Mouse (Mus musculus): ENCODE measurements around the gene Vps36. TPM values are rescaled to one million over a fixed set of nuclear protein-coding genes. Genes with fewer than 3 reads are reported as not detected.

Vps36 gene
- total and polyA plus RNA-seq, 2 experiments = 7.0 to 14.4 TPM

DNA sequence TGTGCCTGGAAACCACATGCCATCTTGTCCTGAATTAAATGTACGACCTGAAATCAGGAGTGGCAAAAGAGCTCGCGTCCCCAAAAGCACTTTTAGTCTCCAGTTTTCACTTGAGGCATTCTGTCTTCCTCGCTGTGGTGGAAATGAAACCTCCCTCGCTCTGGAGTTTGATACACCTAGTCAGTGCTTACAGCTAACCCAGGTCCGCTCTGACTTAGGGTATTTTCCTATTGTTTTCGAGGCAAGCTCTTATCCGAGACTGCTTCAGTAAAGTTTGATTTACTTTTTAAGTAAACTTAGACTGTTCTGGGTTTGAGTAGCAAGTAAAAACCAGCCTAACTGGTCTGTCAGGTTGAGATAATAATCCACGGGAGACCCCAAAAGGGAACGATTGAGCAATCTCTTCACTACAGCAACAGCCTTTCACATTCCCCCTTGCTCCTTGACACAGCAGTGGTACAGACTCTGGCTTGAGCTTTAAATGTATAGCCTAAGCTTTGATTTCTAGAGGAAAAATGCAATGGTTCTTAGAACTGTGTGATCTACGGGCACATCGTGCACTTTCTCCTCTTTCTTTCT lies 912 bp downstream of the Vps36 start:
- no peak for DNase-seq (ENCODE audit: extremely low read depth, low read depth, low spot score)
- Histone ChIP-seq H3K4me3 (ENCODE audit: insufficient read depth, low read depth, low read length) (peak overlapping the region; percentile 97), H3K4me1 (ENCODE audit: control insufficient read depth, insufficient read depth, low read length) (peaks cover 8% of the 10 kb centered on the region; the same call in 1 of the 2 replicates), H3K27me3 (ENCODE audit: control insufficient read depth, insufficient read depth, low read length) (no peaks in the 10 kb centered on the region), H3K27ac (replicated peaks; ENCODE audit: insufficient read depth, low read depth, low read length) (peak overlapping the region; percentile 92), H3K36me3 (ENCODE audit: control insufficient read depth, insufficient read depth, low read length) (no peaks in the 10 kb centered on the region), H3K79me2 (ENCODE audit: control insufficient read depth, insufficient read depth, low read length) (peaks cover 13% of the 10 kb centered on the region; the same call in 1 of the 2 replicates), H3K9ac (ENCODE audit: low read depth, low read length) (peak overlapping the region; percentile 99)
- WGBS = 13% methylated on average over 12 of the region's 12 CpGs
- TF ChIP-seq CTCF (IDR thresholded peaks at IDR 0.05; ENCODE audit: low read depth, low read length) (no peak), POLR2A (IDR thresholded peaks at IDR 0.05; ENCODE audit: extremely low read depth, insufficient read depth, low read length) (no peak)

DNA sequence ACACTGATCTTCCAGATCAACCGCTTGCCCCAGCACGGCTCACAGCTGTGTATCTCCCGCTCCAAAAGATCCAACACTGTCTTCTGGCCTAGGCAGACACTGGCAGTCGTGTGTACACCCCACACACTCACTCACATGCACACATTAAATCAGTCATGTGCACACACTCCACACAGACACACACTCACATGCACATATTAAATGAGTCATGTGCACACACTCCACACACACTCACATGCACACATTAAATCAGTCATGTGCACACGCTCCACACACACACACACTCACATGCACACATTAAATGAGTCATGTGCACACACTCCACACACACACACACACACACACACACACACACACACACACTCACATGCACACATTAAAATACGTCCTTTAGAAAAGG lies 5.3 kb downstream of the Vps36 start:
- Histone ChIP-seq H3K4me1 (ENCODE audit: control insufficient read depth, insufficient read depth, low read length) (peaks cover 8% of the 10 kb centered on the region; the same call in 1 of the 2 replicates), H3K27me3 (ENCODE audit: control insufficient read depth, insufficient read depth, low read length) (no peaks in the 10 kb centered on the region), H3K4me3 (ENCODE audit: insufficient read depth, low read depth, low read length) (no peak overlapping the region), H3K36me3 (ENCODE audit: control insufficient read depth, insufficient read depth, low read length) (peaks cover 14% of the 10 kb centered on the region), H3K9ac (ENCODE audit: low read depth, low read length) (no peak overlapping the region), H3K79me2 (ENCODE audit: control insufficient read depth, insufficient read depth, low read length) (peaks cover 13% of the 10 kb centered on the region; the same call in 1 of the 2 replicates), H3K27ac (replicated peaks; ENCODE audit: insufficient read depth, low read depth, low read length) (no peak overlapping the region)
- TF ChIP-seq CTCF (IDR thresholded peaks at IDR 0.05; ENCODE audit: low read depth, low read length) (no peak), POLR2A (IDR thresholded peaks at IDR 0.05; ENCODE audit: extremely low read depth, insufficient read depth, low read length) (no peak)
- DNase-seq (ENCODE audit: extremely low read depth, low read depth, low spot score) = no peak
- WGBS = 94% methylated on average over 6 of the region's 6 CpGs

DNA sequence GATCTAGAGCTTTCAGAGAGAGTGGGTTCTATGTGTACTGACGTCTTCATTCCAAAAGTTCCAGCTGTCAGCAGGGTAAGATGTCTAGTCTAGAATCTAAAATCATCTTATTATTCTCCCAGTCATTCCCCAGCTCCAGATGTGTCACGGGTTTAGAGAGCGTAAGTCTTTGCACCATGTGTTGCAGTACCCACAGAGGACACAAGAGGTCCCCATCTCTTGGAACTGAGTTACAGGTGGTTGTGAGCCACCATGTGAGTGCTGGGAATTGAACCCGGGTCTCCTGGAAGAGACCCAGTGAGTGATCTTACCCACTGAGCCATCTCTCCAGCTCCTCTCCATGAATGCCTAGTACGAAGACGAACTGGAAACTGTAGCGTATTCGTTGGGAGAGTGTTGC lies 6.9 kb downstream of the Vps36 start:
- H3K9ac ChIP-seq (ENCODE audit: low read depth, low read length) = no peak overlapping the region
- H3K36me3 ChIP-seq (ENCODE audit: control insufficient read depth, insufficient read depth, low read length) = peaks cover 16% of the 10 kb centered on the region
- TF ChIP-seq CTCF (IDR thresholded peaks at IDR 0.05; ENCODE audit: low read depth, low read length) (peak; percentile 8; the same call in 1 of the 2 replicates), POLR2A (IDR thresholded peaks at IDR 0.05; ENCODE audit: extremely low read depth, insufficient read depth, low read length) (no peak)
- 0 out of 2 replicates have a peak, but pooled peaks cover 2% of the 10 kb centered on the region for H3K4me1 ChIP-seq (ENCODE audit: control insufficient read depth, insufficient read depth, low read length)
- H3K4me3 ChIP-seq (ENCODE audit: insufficient read depth, low read depth, low read length) = no peak overlapping the region
- no peaks in the 10 kb centered on the region for H3K27me3 ChIP-seq (ENCODE audit: control insufficient read depth, insufficient read depth, low read length)
- no peak for DNase-seq (ENCODE audit: extremely low read depth, low read depth, low spot score)
- H3K27ac ChIP-seq (replicated peaks; ENCODE audit: insufficient read depth, low read depth, low read length) = no peak overlapping the region
- WGBS = over 99% methylated on average over 8 of the region's 8 CpGs
- H3K79me2 ChIP-seq (ENCODE audit: control insufficient read depth, insufficient read depth, low read length) = peaks cover 10% of the 10 kb centered on the region; the same call in 1 of the 2 replicates

DNA sequence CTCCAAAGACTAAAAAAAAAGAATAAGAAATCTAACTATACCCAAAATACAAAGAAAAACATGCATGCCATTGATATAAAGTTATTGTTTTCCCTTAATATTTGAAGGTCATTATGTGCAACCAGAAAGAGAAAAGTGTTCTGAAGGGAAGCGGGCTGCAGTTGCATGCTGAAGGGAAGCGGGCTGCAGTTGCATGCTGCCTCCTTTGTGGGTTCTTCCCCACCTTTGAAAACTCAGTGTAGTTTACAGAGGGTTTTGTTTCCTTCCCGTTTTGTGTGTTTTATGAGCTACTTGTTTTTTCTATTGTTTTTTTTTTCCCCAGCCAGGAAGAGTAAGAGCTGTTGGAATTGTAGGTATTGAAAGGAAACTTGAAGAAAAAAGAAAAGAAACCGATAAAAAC lies 14.9 kb downstream of the Vps36 start:
- no peaks in the 10 kb centered on the region for H3K4me1 ChIP-seq (ENCODE audit: control insufficient read depth, insufficient read depth, low read length)
- H3K36me3 ChIP-seq (ENCODE audit: control insufficient read depth, insufficient read depth, low read length) = peaks cover 32% of the 10 kb centered on the region
- H3K9ac ChIP-seq (ENCODE audit: low read depth, low read length) = no peak overlapping the region
- no peaks in the 10 kb centered on the region for H3K79me2 ChIP-seq (ENCODE audit: control insufficient read depth, insufficient read depth, low read length)
- no peak for DNase-seq (ENCODE audit: extremely low read depth, low read depth, low spot score)
- no peaks in the 10 kb centered on the region for H3K27me3 ChIP-seq (ENCODE audit: control insufficient read depth, insufficient read depth, low read length)
- no peak overlapping the region for H3K4me3 ChIP-seq (ENCODE audit: insufficient read depth, low read depth, low read length)
- 77% methylated on average over 4 of the region's 4 CpGs for WGBS
- no peak overlapping the region for H3K27ac ChIP-seq (replicated peaks; ENCODE audit: insufficient read depth, low read depth, low read length)
- TF ChIP-seq CTCF (IDR thresholded peaks at IDR 0.05; ENCODE audit: low read depth, low read length) (no peak), POLR2A (IDR thresholded peaks at IDR 0.05; ENCODE audit: extremely low read depth, insufficient read depth, low read length) (no peak)

DNA sequence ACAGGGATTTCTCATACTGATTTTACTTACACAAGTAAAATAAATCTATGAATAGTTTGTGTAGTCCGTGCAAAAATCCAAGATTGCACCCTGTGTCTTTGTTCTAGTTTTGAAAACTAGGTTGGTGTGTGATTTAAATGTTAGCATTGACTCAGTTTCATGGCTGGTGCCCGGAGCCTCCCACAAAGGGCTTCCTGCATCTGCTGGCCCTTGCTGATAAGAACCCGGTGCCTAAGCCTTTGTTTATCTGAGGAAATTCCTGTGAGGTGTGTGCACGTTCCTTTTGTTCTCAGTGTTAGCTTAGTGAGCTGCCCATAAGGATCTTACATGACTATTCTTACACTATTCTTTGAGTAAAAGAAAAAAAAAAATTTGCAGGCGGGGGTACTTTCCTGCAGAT lies 16.4 kb downstream of the Vps36 start:
- H3K27me3 ChIP-seq (ENCODE audit: control insufficient read depth, insufficient read depth, low read length) = no peaks in the 10 kb centered on the region
- no peak overlapping the region for H3K4me3 ChIP-seq (ENCODE audit: insufficient read depth, low read depth, low read length)
- no peaks in the 10 kb centered on the region for H3K79me2 ChIP-seq (ENCODE audit: control insufficient read depth, insufficient read depth, low read length)
- TF ChIP-seq POLR2A (IDR thresholded peaks at IDR 0.05; ENCODE audit: extremely low read depth, insufficient read depth, low read length) (no peak), CTCF (IDR thresholded peaks at IDR 0.05; ENCODE audit: low read depth, low read length) (no peak)
- DNase-seq (ENCODE audit: extremely low read depth, low read depth, low spot score) = no peak
- peaks cover 30% of the 10 kb centered on the region for H3K36me3 ChIP-seq (ENCODE audit: control insufficient read depth, insufficient read depth, low read length)
- no peak overlapping the region for H3K27ac ChIP-seq (replicated peaks; ENCODE audit: insufficient read depth, low read depth, low read length)
- 51% methylated on average over 5 of the region's 5 CpGs for WGBS
- H3K4me1 ChIP-seq (ENCODE audit: control insufficient read depth, insufficient read depth, low read length) = no peaks in the 10 kb centered on the region
- no peak overlapping the region for H3K9ac ChIP-seq (ENCODE audit: low read depth, low read length)

DNA sequence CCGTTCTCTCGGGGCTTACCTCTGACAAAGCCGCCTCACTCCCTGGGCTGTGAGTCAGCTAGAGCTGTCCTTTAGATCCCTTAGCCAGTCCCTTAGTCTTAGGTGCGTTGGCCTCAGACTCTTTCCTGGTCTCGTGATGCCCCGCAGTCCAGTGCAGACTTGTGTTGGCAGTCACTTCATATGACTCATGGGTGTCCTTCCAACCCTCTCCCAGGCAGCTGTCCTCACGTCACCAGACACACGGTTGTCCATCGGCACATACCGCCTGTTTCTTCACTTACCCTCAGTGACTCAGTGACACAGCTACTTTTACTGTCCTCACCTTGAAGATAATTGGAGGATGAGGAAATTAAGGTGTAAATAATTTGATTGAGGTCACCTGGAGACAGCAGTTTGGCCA lies 22.2 kb downstream of the Vps36 start:
- Histone ChIP-seq H3K36me3 (ENCODE audit: control insufficient read depth, insufficient read depth, low read length) (peaks cover 35% of the 10 kb centered on the region), H3K4me1 (ENCODE audit: control insufficient read depth, insufficient read depth, low read length) (no peaks in the 10 kb centered on the region), H3K27me3 (ENCODE audit: control insufficient read depth, insufficient read depth, low read length) (no peaks in the 10 kb centered on the region), H3K9ac (ENCODE audit: low read depth, low read length) (no peak overlapping the region), H3K79me2 (ENCODE audit: control insufficient read depth, insufficient read depth, low read length) (no peaks in the 10 kb centered on the region), H3K4me3 (ENCODE audit: insufficient read depth, low read depth, low read length) (no peak overlapping the region), H3K27ac (replicated peaks; ENCODE audit: insufficient read depth, low read depth, low read length) (no peak overlapping the region)
- no peak for TF ChIP-seq POLR2A (IDR thresholded peaks at IDR 0.05; ENCODE audit: extremely low read depth, insufficient read depth, low read length)
- 96% methylated on average over 10 of the region's 10 CpGs for WGBS
- no peak for DNase-seq (ENCODE audit: extremely low read depth, low read depth, low spot score)
